Mouse (Mus musculus) lung, postnatal 0 days (tissue): ENCODE measurements around the gene Adcy1. TPM values are rescaled to one million over a fixed set of nuclear protein-coding genes. Genes with fewer than 3 reads are reported as not detected.
"Not testable (repeated sequence)": the region's sequence is repeated elsewhere in the genome, so short reads cannot be mapped to it uniquely, and the experiment has no call there.

ENCODE experiments used
- ATAC-seq: fragments of 200-750 bp; cut with Nextera tagmentation; 2 replicates; pipeline ENCODE4 v1.8.0; 2017; ENCODE audit warnings: moderate library complexity
- DNase-seq: peaks from one replicate; pipeline ENCODE4 v3.0.0-alpha.2; 2016; ENCODE audit warnings: low spot score
- H3K27ac ChIP-seq: fragments of 300-500 bp; sonication (generic); 2 replicates; pipeline ENCODE4 v1.5.1; 2014; ENCODE audit warnings: antibody characterized with exemption, mild to moderate bottlenecking, low read length, mixed read lengths
- H3K27me3 ChIP-seq: fragments of 300-500 bp; sonication (generic); replicated peaks from 2 replicates; pipeline ENCODE4 v1.6.1; 2014; ENCODE audit warnings: low read length, mixed read lengths; ENCODE audit not compliant: insufficient read depth
- H3K36me3 ChIP-seq: fragments of 300-500 bp; sonication (generic); 2 replicates; pipeline ENCODE4 v1.6.1; 2014; ENCODE audit warnings: low read length, mixed read lengths; ENCODE audit not compliant: insufficient read depth
- H3K4me1 ChIP-seq: fragments of 300-500 bp; sonication (generic); 2 replicates; pipeline ENCODE4 v1.6.1; 2014; ENCODE audit warnings: antibody characterized with exemption, low read depth, low read length, mixed read lengths; ENCODE audit not compliant: insufficient read depth
- H3K4me2 ChIP-seq: fragments of 300-500 bp; sonication (generic); replicated peaks from 2 replicates; pipeline ENCODE4 v1.6.1; 2014; ENCODE audit warnings: low read depth, mild to moderate bottlenecking, low read length, moderate library complexity, mixed read lengths
- H3K4me3 ChIP-seq: fragments of 300-500 bp; sonication (generic); 2 replicates; pipeline ENCODE4 v1.5.1; 2014; ENCODE audit warnings: low read depth, low read length
- H3K9ac ChIP-seq: fragments of 300-500 bp; sonication (generic); replicated peaks from 2 replicates; pipeline ENCODE4 v1.6.1; 2014; ENCODE audit warnings: low read depth, mild to moderate bottlenecking
- H3K9me3 ChIP-seq: fragments of 300-500 bp; sonication (generic); 2 replicates; pipeline ENCODE4 v1.6.1; 2016; ENCODE audit warnings: low read length, mixed read lengths
- CTCF ChIP-seq: IDR thresholded peaks from 2 replicates; pipeline ENCODE4 v1.5.1; 2016; ENCODE audit warnings: antibody characterized with exemption, mild to moderate bottlenecking
- EP300 ChIP-seq: IDR thresholded peaks from 2 replicates; pipeline ENCODE4 v1.6.1; 2016; ENCODE audit warnings: antibody characterized with exemption, mild to moderate bottlenecking, control low read depth
- WGBS: fragments of 180-500 bp; shearing (Covaris S2); extraction: QIAGEN DNeasy Blood & Tissue Kit; methylation state at CpG from one replicate; pipeline ENCODE4 v1.1.7; 2014; 5-methylcytosine and 5-hydroxymethylcytosine counted together
- polyA plus RNA-seq: library from polyadenylated mRNA; unstranded; fragments of >200 nt; fragmentation: Nextera tagmentation; extraction: Ambion mirVana; gene quantifications from 2 replicates; pipeline ENCODE4 v1.2.1, GENCODE M21; 2015

Adcy1 gene
- polyA plus RNA-seq, 1 experiment from 2014 or later: 0.24 TPM

DNA sequence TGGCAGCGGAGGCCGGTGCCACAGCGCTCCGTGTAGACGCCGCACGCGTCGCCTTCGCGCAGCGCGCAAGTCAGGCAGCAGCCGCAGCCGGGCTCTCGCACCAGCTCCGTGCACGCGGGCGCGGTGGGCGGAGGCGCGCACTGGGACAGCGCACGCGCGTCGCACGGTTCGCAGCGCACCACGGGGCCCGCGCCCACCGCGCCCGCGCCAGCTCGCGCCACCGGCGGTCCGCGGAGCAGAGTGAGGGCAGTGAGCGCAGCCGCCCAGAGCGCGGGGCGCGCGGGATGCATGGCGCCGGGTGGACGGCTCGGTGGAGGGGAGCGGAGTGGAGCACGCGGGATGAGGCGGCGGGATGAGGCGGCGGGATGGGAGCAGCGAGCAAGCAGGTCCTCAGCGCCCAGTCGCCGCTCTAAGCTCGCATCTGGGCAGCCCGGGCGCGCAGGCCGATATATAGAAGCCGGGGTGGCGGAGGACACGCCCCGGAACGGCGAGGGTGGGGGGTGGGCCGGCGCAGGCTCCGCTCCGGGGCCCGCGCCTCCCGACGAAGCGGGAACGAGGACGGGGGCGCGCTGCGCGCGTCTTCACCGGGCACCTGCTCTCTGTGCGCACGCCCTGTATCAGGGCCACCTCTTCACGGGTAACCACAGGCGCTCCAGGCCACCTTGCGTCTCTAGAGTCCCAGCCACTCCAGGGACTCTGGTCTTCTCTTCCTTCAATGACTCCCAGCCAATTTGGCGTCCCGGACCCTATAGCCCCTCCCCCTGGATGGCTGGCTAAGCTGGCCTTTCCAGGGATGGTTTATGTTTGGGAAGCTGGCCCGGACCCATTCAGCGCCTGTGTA is 150.4 kb downstream of the Adcy1 start, which contains the start of gene Igfbp3:
Gene Igfbp3, minus strand, starts transcription at position 423 of the 841 bp plus-strand sequence.
- 0 out of 2 replicates have a peak, but pooled peaks cover 6% of the 10 kb centered on the region for H3K4me1 ChIP-seq
- no peaks in the 10 kb centered on the region for H3K9me3 ChIP-seq
- no peak within 1 kb of the TSS for H3K27ac ChIP-seq
- H3K27me3 ChIP-seq: peaks cover 15% of the 10 kb centered on the region
- H3K4me2 ChIP-seq: peak within 1 kb of the TSS; percentile 76
- peak; percentile 69 for ATAC-seq
- DNase-seq: peak; percentile 30
- H3K36me3 ChIP-seq: no peaks in the 10 kb centered on the region
- H3K4me3 ChIP-seq: peak within 1 kb of the TSS; percentile 53
- 2% methylated on average over 62 of the region's 104 CpGs for WGBS
- peak within 1 kb of the TSS; percentile 13; the same call in 1 of the 2 replicates for H3K9ac ChIP-seq
- TF ChIP-seq EP300 (no peak), CTCF (no peak)

DNA sequence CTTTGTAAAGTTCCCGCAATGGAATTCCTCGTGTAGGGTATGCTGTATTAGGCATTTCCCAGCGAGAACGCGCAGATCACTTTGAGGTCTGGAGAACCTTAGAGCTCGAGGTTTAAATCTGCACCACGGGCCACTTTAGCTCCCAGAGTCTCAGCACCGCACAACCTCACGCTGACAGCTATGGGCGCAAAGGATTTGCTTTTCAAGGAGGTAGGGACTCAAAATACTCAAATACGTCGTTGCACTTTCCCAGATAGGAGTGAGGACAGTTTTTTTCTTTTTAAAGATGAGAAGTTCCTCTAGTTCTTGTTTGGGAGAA is 151.0 kb downstream of the Adcy1 start:
- H3K4me2 ChIP-seq: peak overlapping the region; percentile 76
- TF ChIP-seq EP300: no peak
- no peak for TF ChIP-seq CTCF
- H3K9me3 ChIP-seq: no peaks in the 10 kb centered on the region
- H3K9ac ChIP-seq: no peak overlapping the region
- peaks cover 15% of the 10 kb centered on the region for H3K27me3 ChIP-seq
- no peak for DNase-seq
- no peak overlapping the region for H3K27ac ChIP-seq
- H3K4me3 ChIP-seq: peak overlapping the region; percentile 53
- WGBS: under 1% methylated on average over 12 of the region's 12 CpGs
- 0 out of 2 replicates have a peak, but pooled peaks cover 6% of the 10 kb centered on the region for H3K4me1 ChIP-seq
- H3K36me3 ChIP-seq: no peaks in the 10 kb centered on the region
- no peak for ATAC-seq

DNA sequence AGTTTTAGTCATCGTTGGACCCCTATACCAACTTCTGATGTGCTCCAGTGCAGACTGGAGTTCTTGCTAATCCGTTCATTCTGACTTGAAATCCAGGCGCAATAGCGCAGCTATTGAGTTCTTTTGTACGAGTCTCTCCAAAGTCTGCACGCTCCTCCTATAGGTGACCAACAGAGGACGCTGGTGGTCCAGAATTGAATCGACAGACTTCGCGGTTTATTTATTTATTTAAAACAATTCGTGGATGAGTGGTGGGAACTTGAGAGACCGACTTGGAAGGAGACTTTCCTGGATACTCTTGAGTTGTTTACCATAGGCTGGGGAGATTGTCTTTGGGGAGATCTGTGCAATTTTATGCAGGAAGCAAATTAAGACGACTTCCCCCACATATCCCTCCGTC is 151.5 kb downstream of the Adcy1 start:
- Histone ChIP-seq H3K4me2 (peak overlapping the region; percentile 76; the same call in 1 of the 2 replicates), H3K9ac (no peak overlapping the region), H3K27me3 (peaks cover 15% of the 10 kb centered on the region), H3K4me3 (no peak overlapping the region), H3K27ac (no peak overlapping the region), H3K9me3 (no peaks in the 10 kb centered on the region), H3K36me3 (no peaks in the 10 kb centered on the region), H3K4me1 (0 out of 2 replicates have a peak, but pooled peaks cover 6% of the 10 kb centered on the region)
- DNase-seq: peak; percentile 84
- 2% methylated on average over 14 of the region's 14 CpGs for WGBS
- no peak for ATAC-seq
- TF ChIP-seq CTCF (peak; percentile 79), EP300 (no peak)

DNA sequence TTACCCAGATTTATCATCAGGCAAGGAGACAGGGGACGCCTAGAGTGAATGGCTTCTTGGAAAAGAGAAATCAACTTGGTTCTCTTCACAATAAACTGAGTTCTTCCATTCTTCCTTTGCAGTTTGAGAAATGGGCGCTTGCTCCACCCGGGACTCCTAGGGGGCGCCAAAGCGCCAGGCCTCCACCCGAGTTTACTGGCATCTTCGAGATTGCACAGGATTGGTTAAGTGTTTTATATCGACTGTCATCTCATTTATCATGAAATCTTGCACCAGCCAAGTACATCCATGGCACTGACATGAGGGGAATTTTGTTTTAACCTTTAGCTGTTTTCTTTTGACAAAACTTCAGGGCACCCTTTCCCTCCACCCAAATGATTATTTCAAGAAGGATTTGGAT is 152.4 kb downstream of the Adcy1 start:
- DNase-seq (peak; percentile 65), ATAC-seq (no peak)
- Histone ChIP-seq H3K4me3 (no peak overlapping the region), H3K27me3 (peaks cover 15% of the 10 kb centered on the region), H3K9ac (no peak overlapping the region), H3K4me1 (0 out of 2 replicates have a peak, but pooled peaks cover 6% of the 10 kb centered on the region), H3K36me3 (no peaks in the 10 kb centered on the region), H3K9me3 (no peaks in the 10 kb centered on the region), H3K27ac (no peak overlapping the region), H3K4me2 (no peak overlapping the region)
- WGBS: 9% methylated on average over 8 of the region's 8 CpGs
- TF ChIP-seq CTCF (peak; percentile 79), EP300 (0 out of 2 replicates have a peak, but pooled peaks have one; percentile 26)

DNA sequence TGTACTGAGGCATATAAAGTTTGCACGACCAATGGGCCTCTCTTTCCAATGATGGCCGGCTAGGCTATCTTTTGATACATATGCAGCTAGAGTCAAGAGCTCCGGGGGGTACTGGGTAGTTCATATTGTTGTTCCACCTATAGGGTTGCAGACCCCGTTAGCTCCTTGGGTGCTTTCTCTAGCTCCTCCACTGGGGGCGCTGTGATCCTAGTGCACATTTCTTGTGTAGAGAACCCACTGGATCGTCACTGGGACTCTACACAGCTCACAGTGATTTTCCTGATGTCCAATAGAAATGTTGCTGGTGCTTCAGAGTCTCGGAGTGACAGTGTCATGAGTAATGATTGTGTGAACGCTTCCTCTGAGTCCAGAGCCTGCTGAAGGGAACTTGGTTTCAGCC is 158.5 kb downstream of the Adcy1 start:
- H3K27me3 ChIP-seq, DNase-seq, H3K9me3 ChIP-seq, H3K4me1 ChIP-seq, H3K4me3 ChIP-seq, H3K4me2 ChIP-seq, H3K9ac ChIP-seq, H3K36me3 ChIP-seq, H3K27ac ChIP-seq, ATAC-seq: not testable (repeated sequence)
- peak; percentile 53 for TF ChIP-seq CTCF
- WGBS: 66% methylated on average over 7 of the region's 8 CpGs

DNA sequence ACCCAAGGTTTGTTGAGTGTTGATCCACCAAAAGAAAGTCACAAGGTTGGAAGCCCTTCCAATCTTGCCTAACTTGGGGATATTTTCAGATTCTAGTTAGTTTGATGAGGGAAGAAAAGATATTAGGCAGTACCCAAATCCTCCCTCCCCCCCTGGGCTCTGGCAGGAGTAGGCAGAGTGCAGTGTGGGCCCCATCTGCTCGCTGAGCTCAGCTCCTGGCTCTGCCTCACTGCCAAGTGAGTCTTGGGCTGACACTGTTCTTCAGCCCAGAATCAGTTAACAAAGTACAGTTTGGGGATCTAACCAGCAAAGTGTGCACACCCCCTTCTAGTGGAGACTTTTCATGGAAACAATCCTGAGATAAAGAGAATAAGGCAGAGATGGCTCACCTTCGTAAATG is 162.9 kb downstream of the Adcy1 start:
- H3K27me3 ChIP-seq: no peaks in the 10 kb centered on the region
- H3K4me1 ChIP-seq: no peaks in the 10 kb centered on the region
- H3K4me2 ChIP-seq: no peak overlapping the region
- no peaks in the 10 kb centered on the region for H3K9me3 ChIP-seq
- DNase-seq (no peak), ATAC-seq (no peak)
- H3K9ac ChIP-seq: no peak overlapping the region
- WGBS: 58% methylated on average over 2 of the region's 2 CpGs
- no peak overlapping the region for H3K4me3 ChIP-seq
- no peak overlapping the region for H3K27ac ChIP-seq
- TF ChIP-seq CTCF (no peak), EP300 (no peak)
- H3K36me3 ChIP-seq: no peaks in the 10 kb centered on the region
